Mouse (Mus musculus) A20 (cell line): Measurements from ENCODE around the gene Nktr.

ENCODE experiments used
- DNase-seq: peaks from one replicate; pipeline ENCODE4 v3.0.0-alpha.2; 2011; ENCODE audit warnings: low read depth, low spot score

Gene Nktr

DNA sequence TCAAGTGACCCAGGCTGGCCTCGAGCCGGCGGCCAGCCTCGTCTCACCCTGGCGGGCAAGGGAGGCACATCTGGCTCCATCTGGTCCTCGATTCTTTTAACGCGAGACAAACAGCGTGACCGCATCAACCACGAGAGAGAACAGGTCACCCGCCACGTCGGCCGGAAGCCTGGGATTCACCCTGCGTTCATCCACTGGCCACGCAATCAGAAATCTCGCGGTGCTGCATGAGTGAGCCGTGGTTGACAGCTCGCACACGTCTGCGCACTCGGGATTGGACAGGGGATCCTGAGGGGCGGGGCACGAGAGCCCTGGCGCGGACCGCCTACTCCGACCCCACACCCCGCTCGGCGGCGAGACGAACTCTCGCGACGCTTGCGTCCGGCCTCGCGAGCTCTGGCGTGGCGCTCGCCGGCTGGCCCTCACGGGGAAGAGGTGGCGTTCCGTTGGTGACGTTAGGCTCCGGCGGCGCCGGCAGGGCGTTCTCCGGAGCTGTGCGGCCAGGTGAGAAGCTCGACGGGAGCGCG, at the start of gene Nktr:
Gene Nktr, plus strand, starts transcription at position 378 of the 527 bp plus-strand sequence.
- peak; percentile 99 for DNase-seq

DNA sequence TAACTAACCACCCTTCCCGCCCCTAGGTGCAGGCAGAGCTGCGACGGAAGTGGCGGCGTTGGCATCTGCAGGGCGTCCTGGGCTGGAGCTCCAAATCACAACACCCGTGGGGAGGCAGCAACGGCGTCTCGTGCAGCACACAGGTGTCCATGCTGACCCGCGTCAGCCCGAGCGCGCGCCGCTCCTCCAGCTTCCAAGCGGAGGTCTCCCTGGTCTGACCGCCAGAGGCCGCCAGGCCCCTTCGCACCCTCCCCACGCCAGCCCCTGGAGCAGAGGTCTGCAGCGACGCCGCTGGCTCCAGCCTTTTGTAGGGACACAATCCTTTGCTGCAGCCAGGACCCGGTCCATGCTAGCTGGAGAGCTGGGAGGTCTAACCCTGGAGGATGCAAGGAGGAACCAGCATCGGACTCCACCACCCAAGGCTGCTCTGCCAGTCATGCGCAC, 49.6 kb upstream of the Nktr start:
- no peak for DNase-seq

DNA sequence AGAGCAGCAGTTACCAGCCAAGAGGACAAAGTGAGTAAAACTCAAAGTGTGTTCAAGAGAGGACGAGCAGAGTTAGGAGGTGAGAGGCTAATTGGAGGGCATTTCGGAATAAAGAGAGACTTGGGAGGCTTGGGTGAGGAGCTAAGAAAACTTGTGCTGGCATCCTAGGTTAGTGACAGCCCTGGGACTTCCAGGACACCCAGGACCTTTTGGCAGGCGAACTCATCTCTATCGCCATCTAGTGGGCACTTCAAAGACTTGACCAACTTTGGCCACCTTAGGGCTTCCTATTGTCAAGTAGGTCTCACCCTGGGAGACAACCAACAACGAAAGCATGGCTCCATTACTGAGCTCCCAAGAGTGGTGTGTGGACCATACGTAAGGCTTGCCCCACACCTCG, 47.7 kb upstream of the Nktr start:
- peak; percentile 60 for DNase-seq

DNA sequence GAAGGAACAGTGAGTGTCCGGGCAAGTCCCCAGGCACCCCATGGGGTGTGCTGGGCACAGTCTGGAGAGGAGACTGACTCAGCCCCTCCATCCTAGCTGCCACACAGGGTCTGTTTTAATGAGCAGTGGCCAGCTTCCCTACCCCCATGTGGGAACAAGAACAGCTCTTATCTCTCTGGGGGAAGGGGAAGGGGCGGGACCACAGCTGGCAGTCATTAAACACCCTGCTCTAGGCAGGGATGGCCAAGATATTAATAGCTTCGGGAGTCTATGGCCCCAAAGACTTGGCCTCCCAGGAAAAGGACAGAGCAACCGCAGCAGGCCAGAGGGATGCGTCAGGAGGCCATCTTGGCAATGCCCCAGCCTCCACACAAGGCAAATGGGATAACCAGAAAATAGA, 46.7 kb upstream of the Nktr start:
- no peak for DNase-seq

DNA sequence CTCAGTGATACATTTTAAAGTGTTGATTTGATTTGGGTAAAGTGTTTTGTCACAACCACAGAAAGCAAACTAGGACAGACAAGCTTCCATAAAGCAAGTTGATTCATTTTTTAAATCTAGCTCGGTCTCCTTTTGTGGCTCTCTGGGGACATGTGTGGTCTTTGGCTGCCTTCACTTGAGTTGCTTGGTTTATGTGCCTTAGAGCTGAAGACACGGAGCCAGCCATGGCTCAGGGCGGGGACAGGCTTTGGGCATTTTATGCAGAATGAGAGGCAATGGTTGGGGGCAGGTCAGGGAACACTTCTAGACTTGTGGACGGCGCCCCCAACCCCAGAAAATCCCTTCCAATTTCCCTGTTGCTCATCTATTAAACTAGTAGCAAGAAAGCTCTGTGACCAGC, 45.3 kb upstream of the Nktr start:
- DNase-seq: no peak

DNA sequence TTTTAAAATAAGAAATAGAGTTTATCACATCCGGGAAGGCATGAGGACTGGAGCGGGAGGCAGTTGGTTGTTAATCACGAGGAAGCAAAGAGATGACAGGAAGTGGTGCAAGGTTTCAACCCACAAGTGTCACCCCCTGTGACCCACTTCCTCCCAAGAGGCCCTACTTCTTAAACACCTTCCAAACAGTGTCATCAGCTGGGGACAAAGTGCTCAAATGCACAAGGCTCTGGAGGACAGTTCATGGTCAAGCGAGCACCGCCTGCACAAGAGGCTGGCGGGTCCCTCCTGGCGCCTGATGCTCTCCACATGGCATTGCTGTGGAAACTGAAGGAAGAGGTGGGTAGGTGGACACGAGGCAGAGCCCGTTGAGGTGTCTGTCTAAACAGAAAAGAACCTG, 44.0 kb upstream of the Nktr start:
- DNase-seq: peak; percentile 47

DNA sequence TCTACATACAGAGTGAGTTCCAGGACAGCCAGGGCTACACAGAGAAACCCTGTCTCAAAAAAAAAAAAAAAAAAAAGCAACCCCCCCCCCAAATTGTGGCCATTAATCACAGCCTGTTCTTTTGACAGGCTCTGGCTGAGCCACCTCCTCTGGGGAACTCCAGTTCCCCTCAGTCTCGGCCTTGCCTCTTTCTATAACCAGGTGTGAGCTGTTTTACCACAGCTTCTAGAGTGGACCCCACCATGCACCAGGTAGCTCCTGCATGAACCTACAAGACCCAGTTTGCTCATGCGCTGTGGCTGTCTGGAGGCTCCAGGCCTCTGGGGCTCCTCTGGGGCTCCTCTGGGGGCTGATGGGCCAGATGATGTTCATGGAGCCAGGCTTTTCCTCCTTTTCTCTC, 43.4 kb upstream of the Nktr start:
- DNase-seq: no peak

DNA sequence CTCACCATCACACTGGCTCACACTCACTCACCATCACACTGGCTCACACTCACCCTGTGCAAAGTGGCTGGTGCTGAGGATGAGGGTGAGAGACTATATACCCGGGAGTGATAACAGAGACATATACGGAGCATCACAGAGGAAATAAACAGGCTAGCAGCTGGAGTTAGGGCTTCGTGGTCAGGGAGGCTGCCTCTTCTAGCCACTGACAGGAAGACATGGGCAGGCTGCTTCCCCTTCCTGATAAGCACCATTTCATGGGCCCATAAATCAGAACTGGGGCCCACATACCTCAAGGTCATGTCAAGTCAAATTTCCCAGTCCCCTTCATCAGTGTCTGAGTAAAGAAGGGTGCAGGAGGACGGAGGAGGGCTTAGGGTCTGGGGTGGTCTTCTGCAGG, 41.9 kb upstream of the Nktr start:
- no peak for DNase-seq

DNA sequence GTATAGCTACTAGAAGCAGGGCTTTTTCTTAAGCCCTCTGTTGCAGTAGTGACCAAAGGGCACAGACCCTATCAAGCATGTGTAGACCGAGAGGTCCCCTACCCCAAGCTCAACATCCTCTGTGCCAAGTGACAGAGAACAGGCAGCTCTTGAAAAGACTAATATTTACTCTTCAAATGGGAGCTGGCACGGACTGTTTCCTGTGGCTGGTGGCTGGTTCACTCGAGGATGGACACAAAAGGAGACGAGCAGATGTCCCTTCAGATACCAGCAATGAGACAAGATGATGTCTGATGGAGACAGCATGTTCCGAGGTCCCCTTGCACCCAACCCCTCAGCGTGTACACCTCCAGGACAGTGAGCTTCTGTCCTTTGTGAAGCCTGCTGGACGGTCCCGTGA, 41.5 kb upstream of the Nktr start:
- DNase-seq: no peak

DNA sequence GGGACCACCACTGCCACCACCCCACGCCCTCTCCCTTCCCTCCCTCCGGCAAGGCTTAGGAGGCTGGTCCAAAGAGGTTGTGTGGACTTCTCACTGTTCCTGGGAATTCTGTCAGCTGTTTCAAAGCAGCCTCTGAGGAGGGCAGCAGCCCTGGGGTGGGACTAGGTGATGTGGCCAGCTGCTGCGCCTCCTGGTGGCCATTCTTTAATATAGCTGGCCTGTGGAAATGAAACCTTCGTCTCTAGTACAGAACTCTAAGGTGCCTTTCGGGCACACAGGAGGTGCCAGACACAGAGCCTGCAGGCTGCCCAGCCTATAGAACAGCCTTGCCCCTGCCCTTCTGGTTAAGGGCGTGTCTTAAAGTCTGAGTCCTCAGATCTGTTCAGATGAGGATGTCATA, 39.4 kb upstream of the Nktr start:
- DNase-seq: peak; percentile 59

DNA sequence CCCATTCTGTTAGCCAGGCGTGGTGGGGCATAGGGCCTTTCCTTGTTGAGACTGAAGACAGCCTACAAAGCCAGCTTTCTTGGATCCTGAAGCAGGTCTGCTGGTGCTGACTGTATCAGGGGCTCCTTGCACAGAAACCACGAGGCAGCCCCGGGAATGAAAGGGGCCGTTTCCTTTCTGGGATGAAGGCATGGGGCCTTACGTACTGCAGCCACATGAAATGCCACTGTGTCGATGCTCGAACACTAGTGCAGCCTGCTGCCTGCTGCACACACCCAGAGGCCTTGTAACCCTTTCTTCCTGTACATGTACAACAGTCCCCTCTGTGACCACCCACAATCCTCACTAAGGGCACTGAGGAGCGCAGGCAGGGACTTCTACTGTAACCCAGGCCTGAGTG, 37.8 kb upstream of the Nktr start:
- no peak for DNase-seq

DNA sequence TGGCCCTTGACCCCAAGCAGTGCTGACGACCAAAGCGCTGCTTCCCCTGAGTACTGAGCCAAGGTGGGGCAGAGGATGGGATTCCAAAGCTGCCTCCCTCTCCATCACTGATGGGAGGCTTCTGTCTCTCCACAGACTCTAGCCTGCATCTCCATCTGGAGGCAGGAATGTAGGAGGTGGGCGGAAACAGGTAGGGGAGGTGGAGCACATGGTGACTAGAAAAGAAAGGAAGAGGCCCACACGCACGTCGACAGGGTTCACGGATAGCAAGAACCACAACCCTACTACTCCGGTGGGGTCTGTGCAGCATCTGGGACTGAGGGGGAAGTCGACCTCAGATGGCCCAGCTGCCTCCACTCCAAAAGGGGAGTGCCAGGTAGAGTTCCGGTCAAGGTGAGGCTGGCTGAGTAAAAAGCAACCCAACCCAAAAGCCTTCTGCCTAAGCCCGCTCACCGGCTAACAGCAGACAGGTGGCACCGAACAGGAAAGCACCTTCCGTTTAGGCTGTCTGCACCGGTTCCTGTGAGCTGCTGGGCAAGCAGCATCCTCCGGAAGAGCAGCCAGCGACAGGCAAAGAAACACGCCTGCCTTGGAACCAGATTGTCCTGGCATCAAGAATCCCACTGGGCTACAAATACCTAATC, 36.8 kb upstream of the Nktr start:
- DNase-seq: no peak

DNA sequence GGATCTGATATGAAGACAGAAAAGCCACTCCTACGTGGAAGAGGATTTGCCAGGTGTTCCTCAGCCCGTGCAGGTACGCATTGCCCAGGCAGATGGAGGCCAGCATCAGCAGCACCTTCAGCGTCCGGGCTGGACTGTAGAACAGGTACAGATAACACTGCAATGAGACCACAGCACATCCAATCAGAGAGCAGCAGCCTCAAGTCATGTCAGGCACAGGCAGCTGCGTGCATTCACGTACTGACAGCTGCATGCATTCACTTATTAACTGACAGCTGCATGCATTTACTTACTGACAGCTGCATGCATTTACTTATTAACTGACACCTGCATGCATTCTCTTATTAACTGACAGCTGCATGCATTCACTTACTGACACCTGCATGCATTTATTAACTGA, 34.3 kb upstream of the Nktr start:
- DNase-seq: no peak

DNA sequence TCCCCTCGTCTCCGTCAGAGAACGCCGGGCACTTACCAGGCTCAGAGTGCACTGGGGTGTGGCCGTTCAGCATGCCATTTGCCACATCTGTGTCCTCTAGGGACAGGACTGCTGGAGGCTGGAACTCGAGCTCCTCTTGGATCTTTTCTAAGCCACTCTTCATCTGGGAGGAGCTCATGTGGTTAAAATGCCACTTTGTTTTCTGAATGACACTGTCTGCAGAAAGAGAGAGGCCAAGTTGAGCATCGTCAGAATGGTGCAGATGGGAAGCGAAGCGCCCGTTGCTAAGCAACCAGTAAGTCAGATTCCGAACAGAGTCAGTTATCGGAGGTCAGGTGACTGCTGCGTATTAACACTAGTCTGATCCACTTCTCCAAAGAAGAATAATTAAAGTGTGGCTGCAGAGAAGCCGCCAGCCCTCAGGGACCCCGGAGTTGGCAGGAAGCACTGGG, 28.7 kb upstream of the Nktr start:
- DNase-seq: no peak

DNA sequence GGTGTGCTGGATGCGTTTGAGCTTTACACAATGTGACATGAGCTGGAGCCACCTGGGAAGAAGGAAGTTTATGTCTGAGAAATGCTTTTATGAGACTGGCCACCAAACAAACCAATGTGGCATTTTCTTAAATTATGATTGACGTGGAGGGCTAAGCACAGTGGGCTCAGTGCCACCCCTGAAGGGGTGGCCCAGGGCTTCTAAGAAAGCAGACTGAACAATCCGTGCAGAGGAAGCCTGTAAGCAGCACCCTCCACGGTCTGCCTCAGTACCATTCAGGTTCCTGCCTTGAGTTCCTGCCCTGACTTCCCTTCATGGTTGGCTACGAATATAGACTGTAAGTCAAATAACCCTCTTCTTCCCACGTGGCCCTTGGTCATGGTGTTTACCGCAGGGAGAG, 28.2 kb upstream of the Nktr start:
- no peak for DNase-seq

DNA sequence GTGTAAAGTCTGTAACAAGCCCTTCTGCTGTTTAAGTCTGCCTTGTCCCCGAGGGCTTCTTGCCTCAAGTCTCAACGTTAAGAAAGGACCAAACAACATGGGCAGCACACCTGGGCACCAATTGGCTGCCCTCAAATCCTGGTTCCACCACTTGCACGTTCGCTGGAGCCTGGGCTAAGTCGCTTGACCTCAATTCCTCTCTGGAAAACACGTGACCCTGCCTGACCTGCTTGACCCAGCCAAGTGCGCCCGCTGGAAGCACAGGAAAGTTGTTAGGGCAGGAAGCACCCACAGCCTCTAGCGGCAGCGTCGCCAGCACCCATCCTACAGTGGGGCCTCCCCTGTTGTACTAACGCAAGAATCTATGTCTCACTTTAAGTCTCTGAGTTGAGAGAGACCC, 24.2 kb upstream of the Nktr start:
- DNase-seq: no peak

DNA sequence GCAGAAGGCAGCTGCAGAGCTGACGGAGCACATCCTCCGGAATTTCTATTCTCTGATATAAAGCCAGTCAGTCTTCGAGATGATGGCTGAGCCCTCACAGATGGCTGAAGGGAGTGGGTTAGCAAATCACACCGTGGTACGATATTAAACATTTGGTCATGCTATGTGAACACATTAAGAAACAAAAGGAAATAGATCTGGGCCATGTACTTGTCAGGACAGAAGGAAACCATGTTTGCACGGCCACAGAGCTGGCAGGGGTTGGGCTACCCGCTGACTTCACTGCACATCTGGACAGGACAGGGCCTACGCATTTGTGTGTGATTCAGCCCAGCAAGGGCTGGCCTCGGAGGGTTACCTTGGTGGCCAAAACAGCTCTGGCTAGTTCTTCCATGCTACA, 22.3 kb upstream of the Nktr start:
- no peak for DNase-seq

DNA sequence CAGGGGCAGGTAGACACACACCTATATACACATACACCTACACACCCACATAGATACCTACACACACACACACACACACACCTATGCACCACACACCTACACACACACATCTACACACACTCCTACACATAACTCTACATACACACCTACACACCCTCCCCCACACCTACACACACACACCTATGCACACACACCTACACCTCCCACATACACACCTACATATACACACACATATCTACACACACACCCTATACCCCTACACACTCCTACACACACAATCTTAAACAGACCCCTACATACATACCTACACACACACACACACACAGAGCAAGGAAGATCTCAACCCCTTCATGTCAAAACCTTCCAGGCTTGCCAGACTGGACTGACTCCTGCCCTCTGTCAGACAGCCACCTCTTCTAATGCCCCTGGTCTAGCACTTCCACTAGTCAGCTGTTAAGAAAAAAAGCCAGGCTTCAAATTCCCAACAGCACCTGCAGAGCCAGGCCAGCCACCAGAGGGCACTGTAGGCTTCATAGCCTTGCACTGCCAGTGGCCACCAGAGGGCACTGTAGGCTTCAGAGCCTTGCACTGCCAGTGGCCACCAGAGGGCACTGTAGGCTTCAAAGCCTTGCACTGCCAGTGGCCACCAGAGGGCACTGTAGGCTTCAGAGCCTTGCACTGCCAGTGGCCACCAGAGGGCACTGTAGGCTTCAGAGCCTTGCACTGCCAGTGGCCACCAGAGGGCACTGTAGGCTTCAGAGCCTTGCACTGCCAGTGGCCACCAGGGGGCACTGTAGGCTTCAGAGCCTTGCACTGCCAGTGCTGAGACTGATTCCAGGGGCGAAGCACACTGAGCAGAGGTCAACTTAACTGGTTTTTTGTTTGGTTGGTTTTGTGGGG, 21.6 kb upstream of the Nktr start:
- DNase-seq: peak; percentile 50

DNA sequence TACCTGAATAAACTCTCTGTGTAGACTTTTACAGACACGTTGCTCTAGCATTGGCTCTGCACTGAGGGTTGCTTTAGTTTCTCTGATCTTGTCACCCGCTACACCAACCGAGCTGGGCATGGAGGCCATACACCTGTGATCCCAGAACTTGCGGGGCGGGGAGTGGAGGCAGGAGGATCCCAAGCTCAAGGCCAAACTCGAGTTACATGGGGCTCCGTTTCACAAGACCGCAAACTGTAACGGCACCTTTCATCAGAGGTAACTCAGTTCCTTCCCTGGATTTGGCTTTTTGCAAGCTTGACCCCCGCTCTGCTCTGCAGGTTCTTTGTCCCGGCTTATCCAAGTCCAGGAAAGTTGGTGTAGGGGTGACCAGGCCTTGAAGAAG, 14.7 kb upstream of the Nktr start:
- DNase-seq: no peak

DNA sequence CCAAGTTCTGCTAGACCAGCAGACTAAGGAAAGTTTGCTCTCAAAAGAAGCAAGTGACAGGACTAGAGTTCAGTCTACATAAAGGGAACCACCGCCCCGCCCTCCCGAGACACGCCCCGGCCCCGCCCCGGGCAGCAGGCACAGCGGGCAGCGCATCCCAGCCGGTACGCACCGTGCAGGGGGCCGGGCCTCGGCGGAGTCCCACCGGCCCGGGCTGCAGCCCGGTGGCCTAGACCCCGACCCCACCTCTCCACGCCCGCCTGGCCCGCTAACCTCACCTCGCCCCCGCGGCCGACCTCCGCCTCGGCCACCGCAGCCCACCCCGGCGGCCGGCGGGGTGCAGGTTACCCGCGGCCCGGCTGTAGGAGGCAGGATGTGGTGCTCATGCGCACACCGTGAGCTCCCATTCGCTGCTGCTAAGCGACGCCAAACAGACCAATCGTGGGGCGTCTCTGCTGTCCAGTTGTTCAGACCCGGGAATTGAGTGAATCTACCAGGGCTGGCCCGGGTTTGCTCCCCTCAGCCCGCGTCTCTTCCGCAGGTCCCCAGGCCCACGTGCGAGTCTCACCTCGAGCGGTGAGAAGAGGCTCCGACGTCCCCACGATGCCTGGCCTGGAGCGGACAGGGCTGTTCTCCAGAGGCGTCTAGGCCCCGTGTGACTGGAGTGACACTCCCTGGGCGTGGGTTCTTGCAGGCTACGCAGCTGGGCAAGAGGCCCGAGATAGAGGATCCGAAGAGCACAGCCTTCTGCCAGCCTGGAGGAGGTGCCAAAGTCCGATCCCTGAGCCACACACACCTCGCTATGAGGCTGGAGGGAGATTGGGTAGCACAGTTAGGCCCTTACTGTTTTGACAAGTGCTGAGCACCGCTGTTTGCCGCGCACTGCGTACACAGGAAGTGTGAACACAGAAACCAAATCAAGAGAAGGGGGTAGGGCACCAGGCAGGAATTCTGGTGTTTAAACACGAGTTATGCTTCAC, 14.0 kb upstream of the Nktr start, which contains the start of gene Sec22c:
Gene Sec22c, minus strand, starts transcription at position 845 of the 980 bp plus-strand sequence.
- DNase-seq: peak; percentile 97

DNA sequence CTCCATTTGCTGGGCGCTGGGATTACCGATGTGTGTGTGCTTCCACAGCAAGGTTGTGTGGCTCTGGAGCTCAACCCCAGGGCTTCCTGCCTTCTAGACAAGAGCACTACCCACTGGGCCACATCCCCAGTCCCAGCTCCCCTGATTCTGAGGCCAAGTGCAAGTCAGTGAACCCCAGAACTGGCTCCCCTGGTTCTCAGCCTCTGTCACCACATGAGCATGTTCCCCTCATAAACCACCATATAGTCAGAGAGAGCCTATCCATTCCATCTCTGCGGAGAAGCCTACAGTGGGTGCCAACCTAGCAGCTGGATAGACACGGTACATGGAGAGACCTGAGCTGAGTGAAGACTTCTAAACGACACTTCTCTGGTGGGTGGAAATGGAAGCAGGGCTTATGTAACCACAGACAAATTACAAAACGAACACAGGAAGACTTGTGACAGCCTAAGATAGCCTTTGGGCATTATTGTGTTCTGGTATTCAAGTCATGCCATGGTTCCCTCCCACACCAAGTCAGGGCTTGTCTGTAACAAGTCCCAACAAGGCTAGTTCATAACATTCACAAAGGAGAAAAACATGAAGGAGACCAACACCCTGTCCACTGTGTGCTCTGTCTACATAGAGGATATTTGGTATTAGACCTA, 12.8 kb upstream of the Nktr start:
- no peak for DNase-seq
